In the genomic region with DNA sequence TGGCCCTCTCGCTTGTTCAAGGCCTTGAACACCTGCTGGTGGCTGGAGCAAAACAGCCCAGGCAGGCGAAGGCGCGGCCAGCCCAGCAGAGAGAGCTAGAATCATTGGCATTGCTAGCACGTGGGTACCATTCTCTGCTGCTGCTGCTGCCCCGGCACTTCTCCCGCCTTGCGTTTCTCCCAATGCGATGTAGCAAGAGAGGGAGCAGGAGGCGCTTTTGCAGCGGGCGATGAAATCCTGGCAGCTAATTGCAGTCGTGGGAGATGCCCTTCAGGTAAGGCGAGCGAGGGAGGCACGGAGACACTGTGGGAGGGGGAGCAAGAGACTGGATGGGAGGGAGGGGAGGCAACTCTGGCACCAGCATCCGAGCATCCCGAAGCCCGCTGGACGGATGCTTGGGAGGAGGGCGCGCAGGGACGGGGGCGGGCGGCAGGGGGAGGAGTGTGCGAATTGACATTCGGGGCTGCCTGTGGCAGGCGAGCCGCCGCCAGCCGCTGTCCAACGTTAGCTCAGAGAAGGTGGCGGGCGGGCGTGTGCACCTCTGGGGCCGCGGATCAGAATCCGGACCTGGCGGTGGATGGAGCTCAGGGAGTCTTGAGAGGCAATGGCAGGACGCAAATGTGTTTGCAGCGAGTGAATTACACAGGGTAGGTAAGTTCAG, we compare ENCODE assay signal across 9 mouse cellular contexts.
DNase-seq lines count a peak whose midpoint lies in the region; ATAC-seq lines count a peak whose summit lies in the region.
"Had no signal": no experiment of that assay in that cellular context is flagged by ENCODE, and none has a peak within 500 bp of the region (broad histone marks: within the 10 kb centered on the region; RNA-seq: fewer than 3 reads in every experiment).

No protein-coding gene starts in this region.

- no peaks in the 10 kb centered on the region for H3K36me3 ChIP-seq in heart, embryonic 12.5 days
- no peaks in the 10 kb centered on the region for H3K36me3 ChIP-seq in forebrain, embryonic 14.5 days (ENCODE audit: control insufficient read depth, insufficient read depth, low read length)

- H3K4me1 ChIP-seq in heart, embryonic 12.5 days (replicated peaks): 0 out of 2 replicates have a peak, but pooled peaks cover 4% of the 10 kb centered on the region
- H3K4me1 ChIP-seq in forebrain, embryonic 14.5 days (ENCODE audit: control insufficient read depth, insufficient read depth, low read length): peaks cover 4% of the 10 kb centered on the region; the same call in 1 of the 2 replicates

- H3K4me2 ChIP-seq in heart, embryonic 12.5 days: peak overlapping the region; percentile 63
- peak overlapping the region; percentile 73 for H3K4me2 ChIP-seq in forebrain, embryonic 14.5 days (ENCODE audit: low read length)

- peak overlapping the region; percentile 28 for H3K4me3 ChIP-seq in heart, embryonic 12.5 days
- H3K4me3 ChIP-seq in forebrain, embryonic 14.5 days (ENCODE audit: low read depth, low read length): peak overlapping the region; percentile 47
- H3K4me3 ChIP-seq: heart, adult 2 months had no signal

- intact Hi-C loops in heart, postnatal 36 days (cut with DNase I): no loop called here

- no peak overlapping the region for H3K27ac ChIP-seq in heart, embryonic 12.5 days (ENCODE audit: poor library complexity, severe bottlenecking)
- peak overlapping the region; percentile 89 for H3K27ac ChIP-seq in forebrain, embryonic 14.5 days (ENCODE audit: low read depth, low read length)
- H3K27ac ChIP-seq: heart, adult 2 months had no signal

- no peaks in the 10 kb centered on the region for H3K9me3 ChIP-seq in heart, embryonic 12.5 days (replicated peaks)
- no peaks in the 10 kb centered on the region for H3K9me3 ChIP-seq in forebrain, embryonic 14.5 days (replicated peaks; ENCODE audit: control insufficient read depth, low read length)

- peak; percentile 42; the same call in 1 of the 2 replicates for ATAC-seq in heart, embryonic 12.5 days (ENCODE audit: insufficient number of reproducible peaks, low FRiP score)
- peak; percentile 75 for ATAC-seq in cerebellum, adult (ENCODE audit: insufficient number of reproducible peaks, low FRiP score, low TSS enrichment)
- ATAC-seq in forebrain, embryonic 14.5 days: peak; percentile 88

- WGBS in heart, embryonic 12.5 days: 1% methylated on average over 39 of the region's 41 CpGs
- WGBS in forebrain, embryonic 14.5 days: under 1% methylated on average over 40 of the region's 41 CpGs

- DNase-seq in heart, postnatal 36 days: no peak
- peak; percentile 84 for DNase-seq in forebrain, embryonic 14.5 days (ENCODE audit: low spot score)
- DNase-seq in layer of hippocampus, adult 18-20 months (ENCODE audit: low spot score in 2 of 2): peak; percentile 61 to 77
- DNase-seq in lung, postnatal 4 days: peak; percentile 5 to 40
- DNase-seq in right cerebral cortex, postnatal 4 days: peak; percentile 66
- no peak for DNase-seq in spleen, adult 18-20 months

- peaks cover 43% of the 10 kb centered on the region for H3K27me3 ChIP-seq in heart, embryonic 12.5 days (replicated peaks)
- no peaks in the 10 kb centered on the region for H3K27me3 ChIP-seq in forebrain, embryonic 14.5 days (replicated peaks; ENCODE audit: control insufficient read depth, insufficient read depth, low read length)

- no peak overlapping the region for H3K9ac ChIP-seq in heart, embryonic 12.5 days
- peak overlapping the region; percentile 71 for H3K9ac ChIP-seq in forebrain, embryonic 14.5 days (ENCODE audit: low read length)

Comparison
In these comparisons a context has a peak if more than half of its experiments do, and no peak if none do; other contexts are left out.
1. DNase-seq: peak in forebrain, embryonic 14.5 days (single experiment), layer of hippocampus, adult 18-20 months (2 of 2), lung, postnatal 4 days (2 of 2) and right cerebral cortex, postnatal 4 days (single experiment); none in heart, postnatal 36 days (0 of 2) and spleen, adult 18-20 months (0 of 2).
2. Peak in every context shown above with its lines, with median percentiles within 50 percentile points of each other: ATAC-seq.